19 mouse cellular contexts compared by ENCODE assay signal in genomic region chr11:63215993-63216392, GRCm38 (mm10).
DNase-seq lines count a peak whose midpoint lies in the region; ATAC-seq and TF ChIP-seq lines count a peak whose summit lies in the region.
"Had no signal": no experiment of that assay in that cellular context is flagged by ENCODE, and none has a peak within 500 bp of the region (broad histone marks: within the 10 kb centered on the region; RNA-seq: fewer than 3 reads in every experiment).

No protein-coding gene starts in this region.

- no peak overlapping the region for H3K9ac ChIP-seq in forebrain, embryonic 14.5 days (ENCODE audit: low read length)
- H3K9ac ChIP-seq in forebrain, embryonic 15.5 days (replicated peaks), result no peak overlapping the region
- no peak overlapping the region for H3K9ac ChIP-seq in heart, embryonic 16.5 days (ENCODE audit: low read length)
- no peak overlapping the region for H3K9ac ChIP-seq in neural tube, embryonic 15.5 days (replicated peaks)
- H3K9ac ChIP-seq: forebrain, embryonic 12.5 days; liver, embryonic 13.5 days had no signal

- peak; percentile 36 for DNase-seq in forebrain, embryonic 14.5 days (ENCODE audit: low spot score)
- DNase-seq in heart, adult 18-20 months, result no peak
- DNase-seq in left cerebral cortex, adult 2 months (ENCODE audit: extremely low spot score in 1 of 2, low spot score in 2 of 2), result no peak
- DNase-seq in left cerebral cortex, postnatal 10 days (ENCODE audit: extremely low spot score in 1 of 2, low spot score in 2 of 2), result no peak
- peak; percentile 21 for DNase-seq in limb, embryonic 10.5 days (ENCODE audit: low spot score)
- DNase-seq: adrenal gland, postnatal 25 days; cerebellum, adult 9-11 months; kidney, adult 9 months; layer of hippocampus, postnatal 36 days; left cerebral cortex, postnatal 4 days; liver, embryonic 13.5 days; thymus, adult 18-20 months had no signal

- H3K9me3 ChIP-seq in forebrain, embryonic 14.5 days (replicated peaks; ENCODE audit: control insufficient read depth, low read length), result no peaks in the 10 kb centered on the region
- no peaks in the 10 kb centered on the region for H3K9me3 ChIP-seq in forebrain, embryonic 15.5 days
- peaks cover 4% of the 10 kb centered on the region; the same call in 1 of the 2 replicates for H3K9me3 ChIP-seq in heart, embryonic 16.5 days (replicated peaks; ENCODE audit: control insufficient read depth, low read length)
- no peaks in the 10 kb centered on the region for H3K9me3 ChIP-seq in limb, embryonic 10.5 days (replicated peaks)
- H3K9me3 ChIP-seq in neural tube, embryonic 15.5 days (replicated peaks), result no peaks in the 10 kb centered on the region
- H3K9me3 ChIP-seq: forebrain, embryonic 12.5 days; liver, embryonic 13.5 days had no signal

- intact Hi-C loops in left cerebral cortex, adult 2 months (cut with DNase I), result no loop called here
- intact Hi-C loops in left cerebral cortex, postnatal 10 days (cut with DNase I), result loop anchor here (10.0 kb wide), 1 partner anchor 1749 kb away; no protein-coding TSS in a partner anchor

- peak; percentile 20 for TF ChIP-seq CTCF in left cerebral cortex, adult 2 months (IDR thresholded peaks at IDR 0.05)

- no peak overlapping the region for H3K4me2 ChIP-seq in forebrain, embryonic 14.5 days (ENCODE audit: low read length)
- H3K4me2 ChIP-seq in forebrain, embryonic 15.5 days (replicated peaks), result no peak overlapping the region
- H3K4me2 ChIP-seq in heart, embryonic 16.5 days (ENCODE audit: low read depth, low read length), result no peak overlapping the region
- no peak overlapping the region for H3K4me2 ChIP-seq in neural tube, embryonic 15.5 days
- H3K4me2 ChIP-seq: forebrain, embryonic 12.5 days; liver, embryonic 13.5 days had no signal

- H3K36me3 ChIP-seq in forebrain, embryonic 14.5 days (ENCODE audit: control insufficient read depth, insufficient read depth, low read length), result no peaks in the 10 kb centered on the region
- H3K36me3 ChIP-seq in forebrain, embryonic 15.5 days, result no peaks in the 10 kb centered on the region
- no peaks in the 10 kb centered on the region for H3K36me3 ChIP-seq in heart, embryonic 16.5 days (ENCODE audit: control insufficient read depth, insufficient read depth)
- H3K36me3 ChIP-seq in limb, embryonic 10.5 days, result no peaks in the 10 kb centered on the region
- H3K36me3 ChIP-seq in neural tube, embryonic 15.5 days, result no peaks in the 10 kb centered on the region
- H3K36me3 ChIP-seq: forebrain, embryonic 12.5 days; liver, embryonic 13.5 days had no signal

- H3K4me1 ChIP-seq in forebrain, embryonic 14.5 days (ENCODE audit: control insufficient read depth, insufficient read depth, low read length), result no peaks in the 10 kb centered on the region
- H3K4me1 ChIP-seq in forebrain, embryonic 15.5 days, result no peaks in the 10 kb centered on the region
- H3K4me1 ChIP-seq in heart, embryonic 16.5 days (ENCODE audit: control insufficient read depth, insufficient read depth, low read length), result peaks cover 22% of the 10 kb centered on the region
- H3K4me1 ChIP-seq in limb, embryonic 10.5 days, result peaks cover 13% of the 10 kb centered on the region
- no peaks in the 10 kb centered on the region for H3K4me1 ChIP-seq in neural tube, embryonic 15.5 days
- H3K4me1 ChIP-seq: liver, embryonic 13.5 days had no signal

- no peak overlapping the region for H3K27ac ChIP-seq in forebrain, embryonic 14.5 days (ENCODE audit: low read depth, low read length)
- H3K27ac ChIP-seq in forebrain, embryonic 15.5 days (replicated peaks), result no peak overlapping the region
- H3K27ac ChIP-seq in heart, embryonic 16.5 days (ENCODE audit: low read length), result peak overlapping the region; percentile 61; the same call in 1 of the 2 replicates
- H3K27ac ChIP-seq in left cerebral cortex, adult 2 months, result no peak overlapping the region
- no peak overlapping the region for H3K27ac ChIP-seq in limb, embryonic 10.5 days
- no peak overlapping the region for H3K27ac ChIP-seq in neural tube, embryonic 15.5 days (replicated peaks)
- H3K27ac ChIP-seq: forebrain, embryonic 12.5 days; liver, embryonic 13.5 days had no signal

- no peaks in the 10 kb centered on the region for H3K27me3 ChIP-seq in forebrain, embryonic 14.5 days (replicated peaks; ENCODE audit: control insufficient read depth, insufficient read depth, low read length)
- no peaks in the 10 kb centered on the region for H3K27me3 ChIP-seq in forebrain, embryonic 15.5 days
- H3K27me3 ChIP-seq in heart, embryonic 16.5 days (ENCODE audit: control insufficient read depth, insufficient read depth, low read length), result no peaks in the 10 kb centered on the region
- peaks cover 19% of the 10 kb centered on the region; the same call in 1 of the 2 replicates for H3K27me3 ChIP-seq in limb, embryonic 10.5 days (ENCODE audit: low read depth, poor library complexity, severe bottlenecking)
- H3K27me3 ChIP-seq in neural tube, embryonic 15.5 days (replicated peaks), result no peaks in the 10 kb centered on the region
- H3K27me3 ChIP-seq: liver, embryonic 13.5 days had no signal

- WGBS in forebrain, embryonic 14.5 days, result 90% methylated on average over 2 of the region's 2 CpGs
- 87% methylated on average over 2 of the region's 2 CpGs for WGBS in forebrain, embryonic 15.5 days
- WGBS in heart, embryonic 16.5 days, result 76% methylated on average over 2 of the region's 2 CpGs
- 84% methylated on average over 2 of the region's 2 CpGs for WGBS in limb, embryonic 10.5 days
- 83% methylated on average over 2 of the region's 2 CpGs for WGBS in neural tube, embryonic 15.5 days

- no peak overlapping the region for H3K4me3 ChIP-seq in forebrain, embryonic 14.5 days (ENCODE audit: low read depth, low read length)
- no peak overlapping the region for H3K4me3 ChIP-seq in forebrain, embryonic 15.5 days
- no peak overlapping the region for H3K4me3 ChIP-seq in heart, embryonic 16.5 days (ENCODE audit: low read length)
- no peak overlapping the region for H3K4me3 ChIP-seq in left cerebral cortex, adult 2 months
- no peak overlapping the region for H3K4me3 ChIP-seq in limb, embryonic 10.5 days
- no peak overlapping the region for H3K4me3 ChIP-seq in neural tube, embryonic 15.5 days (replicated peaks)
- H3K4me3 ChIP-seq: forebrain, embryonic 12.5 days; liver, embryonic 13.5 days had no signal

- ATAC-seq in forebrain, embryonic 14.5 days, result no peak
- no peak for ATAC-seq in forebrain, embryonic 15.5 days (replicated peaks)
- ATAC-seq in heart, embryonic 16.5 days (replicated peaks; ENCODE audit: extremely low read depth, insufficient read depth, low FRiP score), result no peak
- no peak for ATAC-seq in neural tube, embryonic 15.5 days (ENCODE audit: low FRiP score)
- ATAC-seq: activated CD4-positive, CD25-positive, alpha-beta regulatory T cell, adult 4 months; hindbrain, embryonic 16.5 days; lung, postnatal 0 days had no signal

Comparison
In these comparisons a context has a peak if more than half of its experiments do, and no peak if none do; other contexts are left out.
1. DNase-seq: peak in forebrain, embryonic 14.5 days (single experiment) and limb, embryonic 10.5 days (single experiment); none in heart, adult 18-20 months (0 of 2), left cerebral cortex, adult 2 months (0 of 2) and left cerebral cortex, postnatal 10 days (0 of 2).